Mouse (Mus musculus) adrenal gland, adult 8-10 months (tissue): Measurements from ENCODE around the gene Kif26b. TPM values are rescaled to one million over a fixed set of nuclear protein-coding genes. Genes with fewer than 3 reads are reported as not detected.
A peak's percentile ranks its signal among the peaks of the same experiment; 100 is the strongest.

Experiments
- DNase-seq: peaks from one replicate; pipeline ENCODE4 v3.0.0; 2022
- total RNA-seq, 4 experiments: library from RNA; stranded (reverse); gene quantifications; 2 replicates each; pipeline ENCODE4 v1.2.4; 2022

Kif26b gene
- total RNA-seq, 4 experiments from 2014 or later: 1.9 to 4.6 (median 2.4) TPM

DNA sequence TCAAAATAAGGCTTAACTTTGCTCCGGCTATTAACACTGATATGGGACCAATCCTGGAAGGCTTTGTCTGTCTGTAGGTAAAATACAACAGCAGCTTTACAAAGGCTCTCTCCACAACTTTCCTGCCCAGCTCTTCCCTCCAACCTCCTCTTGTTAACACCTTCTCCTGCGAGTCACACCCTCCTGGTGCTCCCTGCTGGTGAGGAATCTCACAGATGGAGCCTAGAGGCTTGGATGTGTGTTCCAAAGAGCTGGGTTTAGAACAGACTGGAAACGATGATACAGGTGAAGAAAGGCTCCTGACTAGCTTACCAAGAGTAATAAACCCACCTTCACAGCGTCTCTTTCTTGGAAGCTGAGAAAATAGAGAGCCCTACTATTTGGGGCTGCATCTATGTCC is 400.6 kb downstream of the Kif26b start:
- no peak for DNase-seq

DNA sequence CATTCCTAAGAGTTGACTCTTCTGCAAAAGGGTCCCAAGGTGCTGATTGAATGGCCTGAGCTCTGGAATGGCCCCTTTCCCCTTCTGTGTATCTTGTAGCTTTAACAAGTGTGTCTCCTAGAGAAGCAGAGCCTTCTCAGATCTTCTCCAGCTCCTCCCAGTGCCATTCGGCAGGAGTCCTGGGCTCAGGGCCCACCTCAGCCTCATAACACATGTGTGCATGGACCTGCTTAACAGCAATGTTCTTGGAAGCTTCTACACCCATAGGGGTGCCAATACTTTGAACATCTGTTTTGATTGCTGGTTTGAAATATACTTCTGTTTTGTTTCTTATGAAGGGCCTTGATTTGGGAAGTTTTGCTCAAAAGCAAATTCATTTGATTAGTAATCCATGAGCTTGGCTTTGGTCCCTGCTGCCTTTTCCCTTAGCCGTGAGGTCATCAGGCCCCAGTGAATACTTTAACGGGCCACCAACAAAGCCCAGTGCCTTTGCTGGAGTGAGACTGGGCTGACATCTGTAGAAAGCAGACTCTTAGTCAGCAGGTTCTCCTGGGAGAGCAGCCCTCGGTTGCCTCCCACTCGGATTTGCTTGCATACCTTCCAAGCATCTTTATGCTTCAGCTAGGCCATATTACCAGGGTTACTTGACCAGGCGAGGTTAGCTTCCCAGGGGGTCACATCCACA is 405.2 kb downstream of the Kif26b start:
- no peak for DNase-seq

DNA sequence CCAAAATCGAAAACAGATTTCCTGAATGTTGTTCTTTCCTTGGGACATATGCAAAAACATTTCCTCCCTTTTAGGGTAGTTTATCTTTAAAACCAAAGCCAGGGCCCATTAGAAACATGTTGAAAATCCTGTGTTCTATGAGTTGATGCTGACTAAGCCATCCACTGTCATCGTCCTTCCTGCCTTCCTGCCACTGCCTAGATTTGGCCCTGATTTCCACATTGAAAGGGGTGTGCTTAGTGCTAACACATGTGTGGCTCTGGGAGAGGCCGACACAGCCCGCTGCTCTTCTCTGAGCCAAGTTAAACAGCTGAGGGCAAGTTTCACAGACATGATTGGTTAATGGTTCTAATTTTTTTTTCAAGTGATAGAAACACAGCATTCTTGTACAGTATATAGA is 407.5 kb downstream of the Kif26b start:
- DNase-seq: no peak

DNA sequence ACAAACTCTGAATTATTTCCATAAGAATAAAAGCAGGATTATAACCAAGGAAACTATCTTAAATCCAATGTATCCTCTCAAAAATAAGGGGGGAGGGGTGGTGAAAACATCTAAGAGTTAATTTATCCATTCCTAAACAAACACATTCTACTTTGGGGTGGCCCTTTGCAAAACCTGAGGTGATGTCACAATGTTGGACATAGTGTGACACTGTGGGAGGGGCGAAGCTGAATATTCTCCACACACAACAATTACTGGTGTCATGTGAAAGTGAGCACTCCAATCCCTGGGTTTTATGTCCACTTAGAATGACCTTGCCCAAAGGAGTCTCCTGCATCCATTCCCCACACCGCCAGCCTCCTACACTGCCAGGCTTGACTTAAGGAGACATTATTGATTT is 408.1 kb downstream of the Kif26b start:
- no peak for DNase-seq

DNA sequence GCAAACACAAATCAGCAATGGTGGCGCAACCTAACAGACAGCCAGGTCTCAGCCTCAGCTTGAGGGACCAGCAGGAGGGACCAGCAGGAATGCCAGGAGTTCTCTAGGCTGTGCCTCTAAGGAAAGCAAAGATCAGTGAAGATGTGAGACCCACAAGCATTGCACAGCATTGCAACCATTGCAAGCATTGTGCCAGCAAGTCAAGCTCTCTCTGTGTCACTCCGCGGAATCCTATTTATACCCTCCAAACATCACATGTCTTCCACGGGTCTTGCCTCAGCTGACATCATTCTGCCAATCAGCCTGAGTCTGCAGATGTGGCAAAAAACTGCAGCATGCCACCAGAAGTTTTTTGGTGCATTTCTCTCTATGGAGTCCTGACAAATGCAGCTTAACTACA is 411.4 kb downstream of the Kif26b start:
- DNase-seq: no peak

DNA sequence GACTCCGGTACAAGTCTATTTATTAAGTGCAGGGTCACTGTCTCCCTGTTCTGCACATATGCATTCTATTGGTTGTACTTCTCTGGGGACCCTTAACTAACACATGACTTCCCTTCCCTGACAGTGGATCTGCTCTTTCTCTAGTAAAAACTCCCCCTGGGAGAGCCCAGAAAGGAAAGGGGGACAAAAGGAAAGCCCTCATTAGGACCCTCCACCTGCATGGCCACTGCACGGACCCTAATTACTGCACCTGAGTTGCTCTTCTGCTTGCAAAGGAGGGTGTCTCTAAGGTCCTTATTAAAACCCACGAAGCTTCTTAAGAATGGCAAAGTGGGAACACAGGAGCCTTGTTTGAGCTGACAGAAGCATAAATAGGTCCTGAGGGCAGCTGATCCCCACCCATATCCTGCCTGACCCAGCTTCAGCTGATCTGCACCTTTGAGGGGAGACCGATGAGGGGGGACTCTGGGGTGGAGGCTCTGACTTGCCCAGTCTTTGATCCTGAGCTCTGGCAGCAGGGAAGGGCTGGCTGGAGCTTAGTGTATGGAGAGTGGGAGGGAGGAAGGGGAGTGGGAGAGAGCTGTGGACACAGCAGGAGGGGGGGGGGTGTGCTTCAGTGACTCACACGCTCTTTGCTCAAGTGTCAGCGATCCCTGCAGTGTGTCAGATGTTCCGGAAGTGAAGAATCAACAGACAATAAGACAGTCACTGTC is 413.5 kb downstream of the Kif26b start:
- DNase-seq: no peak

DNA sequence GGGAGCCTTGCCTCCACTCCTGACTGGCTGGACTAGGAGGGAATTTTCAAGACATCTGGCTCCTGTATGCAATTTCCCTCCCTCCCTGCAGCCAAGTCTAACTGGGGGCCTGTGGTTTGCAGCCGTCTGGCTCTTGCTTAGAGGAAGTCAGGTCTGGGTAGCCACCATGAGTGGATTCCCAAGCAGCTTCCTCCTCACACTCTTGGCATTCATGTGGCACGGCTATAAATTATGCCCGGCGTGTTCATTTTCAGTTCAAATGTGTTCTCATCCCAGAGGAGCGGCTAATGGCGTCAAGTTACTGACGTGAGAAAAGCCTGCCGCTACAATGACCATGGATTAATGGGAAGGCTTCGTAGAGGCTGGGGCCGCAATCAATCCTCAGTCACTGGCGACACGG is 424.0 kb downstream of the Kif26b start:
- DNase-seq: no peak

DNA sequence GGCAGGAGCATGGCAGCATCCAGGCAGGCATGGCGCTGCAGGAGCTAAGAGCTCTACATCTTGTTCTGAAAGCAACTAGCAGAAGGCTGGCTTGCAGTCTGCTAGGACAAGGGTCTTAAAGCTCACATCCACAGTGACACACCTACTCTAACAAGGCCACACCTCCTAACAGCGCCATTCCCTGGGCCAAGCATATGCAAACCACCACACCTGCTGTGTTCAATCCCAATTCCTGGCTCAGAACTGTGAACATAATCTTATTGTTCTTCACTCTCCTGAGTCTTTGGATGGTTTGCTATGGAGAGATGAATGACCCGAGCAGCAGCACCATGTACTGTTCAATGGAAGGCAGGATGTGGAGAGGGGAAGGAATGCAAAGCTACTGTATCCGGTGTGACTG is 429.7 kb downstream of the Kif26b start:
- no peak for DNase-seq

DNA sequence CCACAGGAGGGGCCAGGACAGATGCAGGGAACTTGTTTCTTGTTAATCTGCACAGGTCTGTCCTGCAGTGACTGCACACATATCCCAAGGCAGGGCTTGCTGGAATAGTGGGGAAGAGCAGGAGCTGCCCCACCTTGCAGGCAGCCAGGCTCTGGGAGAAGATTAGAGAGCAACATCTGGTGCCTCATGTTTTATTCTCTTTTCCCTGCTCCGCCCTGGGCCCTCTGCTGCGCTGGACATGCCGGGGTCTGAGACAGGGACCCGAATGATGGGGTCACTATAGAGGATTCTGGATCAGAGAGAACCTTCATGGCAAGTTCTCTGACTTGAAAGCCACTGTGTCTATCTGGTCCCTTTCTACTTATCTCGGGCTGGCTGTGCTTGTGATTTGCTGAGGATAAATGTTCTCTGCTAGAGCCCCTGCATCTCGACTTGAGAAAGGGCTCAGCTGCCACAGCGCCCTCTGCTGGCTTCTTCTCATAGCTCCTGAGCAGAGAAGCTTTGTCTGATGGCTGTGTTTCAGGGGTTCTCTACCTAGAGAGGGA is 431.2 kb downstream of the Kif26b start:
- peak; percentile 29 for DNase-seq

DNA sequence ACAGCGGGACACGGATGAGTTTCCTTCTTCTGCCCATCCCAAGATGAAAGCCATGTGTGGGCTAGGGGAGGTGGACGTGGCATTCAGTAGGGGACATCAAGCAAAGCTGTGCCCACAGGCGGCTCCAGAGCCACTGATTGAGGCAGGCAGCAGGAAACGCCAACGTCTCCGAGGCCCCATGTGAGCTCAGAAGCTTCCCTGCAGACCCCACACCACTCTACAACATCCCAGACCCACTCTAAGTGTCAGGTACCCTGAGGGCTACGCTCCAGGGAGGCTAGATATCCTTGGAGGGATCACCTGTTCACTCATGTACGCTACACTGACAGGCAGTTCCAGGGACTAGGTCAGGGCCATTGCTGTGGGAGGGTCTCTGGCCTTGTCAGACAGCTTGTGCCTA is 432.7 kb downstream of the Kif26b start:
- DNase-seq: no peak

DNA sequence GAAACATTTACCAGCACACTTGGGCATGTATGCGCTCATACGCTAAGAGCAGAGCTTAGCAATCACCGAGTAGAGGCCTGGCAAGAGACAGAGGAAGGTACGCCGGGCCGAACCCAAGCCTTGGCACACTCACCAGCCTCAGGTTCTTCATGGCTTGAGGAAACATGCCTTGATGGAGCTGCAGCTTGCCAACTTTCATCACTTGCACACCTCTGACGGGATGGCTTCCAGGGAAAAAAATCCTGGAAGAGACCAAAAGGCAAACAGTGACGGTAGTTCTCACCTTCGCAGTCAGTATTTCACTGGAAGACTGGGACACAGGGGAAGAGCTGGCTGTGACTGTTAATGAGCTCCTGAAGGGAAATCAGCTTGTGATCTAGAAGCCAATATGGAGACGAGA is 443.1 kb downstream of the Kif26b start:
- DNase-seq: no peak

DNA sequence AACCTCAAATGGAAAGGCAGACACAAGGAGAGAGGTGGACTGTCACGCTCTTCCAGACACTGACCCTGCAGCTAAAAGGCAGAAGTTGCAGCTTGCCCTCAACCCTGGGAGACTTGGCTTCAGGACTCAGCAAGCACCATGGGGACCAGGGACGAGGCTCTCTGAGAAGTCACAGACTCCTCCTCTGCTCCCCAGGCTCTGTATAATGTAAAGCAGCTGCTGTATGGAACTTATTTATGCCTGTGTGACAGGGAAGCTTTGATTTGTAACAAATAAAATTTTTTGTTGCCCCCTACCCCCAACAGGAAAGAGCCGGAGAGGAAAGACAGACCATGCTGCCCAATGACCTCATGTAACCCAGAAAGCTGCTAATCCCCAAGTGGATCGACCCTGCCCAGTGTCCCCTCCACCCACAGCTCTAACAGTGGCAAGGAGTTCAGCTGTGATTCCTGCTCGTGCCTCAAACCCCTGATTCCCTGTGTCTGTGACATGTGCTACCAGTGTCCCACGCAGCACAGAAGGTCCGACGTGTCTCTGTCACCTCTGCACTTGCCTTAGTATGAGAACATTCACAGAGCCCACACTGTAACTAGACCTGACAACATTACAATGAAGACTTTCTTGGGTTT is 449.8 kb downstream of the Kif26b start:
- no peak for DNase-seq

DNA sequence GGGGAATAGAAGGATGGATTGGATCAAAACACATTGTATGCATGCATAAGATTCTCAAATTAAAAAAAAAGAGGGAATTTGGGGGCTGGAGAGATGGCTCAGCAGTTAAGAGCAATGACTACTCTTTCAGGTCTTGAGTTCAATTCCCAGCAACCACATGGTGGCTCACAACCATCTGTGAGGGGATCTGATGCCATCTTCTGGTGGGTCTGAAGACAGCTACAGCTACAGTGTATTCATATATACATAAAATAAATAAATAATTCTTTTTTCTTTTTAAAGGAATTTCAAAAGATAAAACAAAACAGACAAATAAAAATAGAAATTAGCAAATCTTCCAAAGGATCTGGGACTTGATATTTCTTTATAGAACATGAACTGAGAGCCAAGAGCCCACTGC is 451.3 kb downstream of the Kif26b start:
- DNase-seq: no peak

DNA sequence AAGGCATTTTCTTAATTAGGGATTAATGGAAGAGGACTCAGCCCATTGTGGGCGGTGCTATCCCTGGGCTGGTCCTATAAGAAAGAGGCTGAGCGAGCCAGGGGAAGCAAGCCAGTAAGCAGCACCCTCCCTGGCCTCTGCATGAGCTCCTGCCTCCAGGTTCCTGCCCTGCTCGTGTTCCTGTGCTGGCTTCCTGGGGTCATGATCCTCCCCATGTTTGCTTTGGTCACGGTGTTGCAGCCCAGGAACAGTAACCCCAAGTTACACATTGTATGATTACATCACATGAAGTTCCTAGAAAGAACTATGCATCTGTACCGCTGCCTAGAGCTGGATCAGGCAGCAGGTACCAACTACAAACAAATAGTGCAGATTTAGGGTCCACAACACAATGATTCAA is 452.7 kb downstream of the Kif26b start:
- DNase-seq: no peak

DNA sequence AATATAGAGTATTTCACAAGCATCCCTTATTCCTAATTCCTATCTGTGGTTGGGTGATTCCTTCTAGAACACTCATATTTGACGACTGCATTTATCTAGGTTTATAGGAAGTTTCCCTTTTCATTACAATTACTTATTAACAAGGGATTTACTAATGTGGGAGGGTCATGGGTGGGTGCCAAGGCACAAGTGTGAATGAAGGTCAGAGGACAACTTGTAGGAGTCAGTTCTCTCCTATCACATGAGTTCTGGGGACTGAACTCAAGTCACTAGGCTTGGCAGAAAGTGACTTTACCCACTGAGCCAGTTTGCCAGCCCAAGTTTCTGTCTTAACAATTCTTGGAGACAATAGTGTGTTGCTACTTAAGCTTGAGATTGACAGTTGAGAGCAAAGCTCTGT is 459.3 kb downstream of the Kif26b start:
- DNase-seq: no peak

Other genes with a start within 250 kb of the Kif26b start
- 100 to 1,000 TPM in 1 of 4 experiments, 10 to 100 TPM in 3; 58.5 to 120 (median 76.1) TPM for gene Cox20, start 210.0 kb upstream of the Kif26b start, total RNA-seq
- 100 to 1,000 TPM; 325 to 418 (median 399) TPM for gene Hnrnpu, start 191.3 kb upstream of the Kif26b start, total RNA-seq
- 1 to 10 TPM; 3.4 to 5.2 (median 4.1) TPM for gene Efcab2, start 123.0 kb upstream of the Kif26b start, total RNA-seq